Mouse (Mus musculus) hindbrain, postnatal 0 days (tissue): ENCODE data around the gene Pnmt. TPM values are rescaled to one million over a fixed set of nuclear protein-coding genes. Genes with fewer than 3 reads are reported as not detected.
A peak's percentile ranks its signal among the peaks of the same experiment; 100 is the strongest.

ENCODE experiments used
- ATAC-seq: fragments of 200-750 bp; cut with Nextera tagmentation; 2 replicates; pipeline ENCODE4 v1.8.0; 2017; ENCODE audit warnings: mild to moderate bottlenecking, moderate TSS enrichment, moderate library complexity
- DNase-seq: peaks from one replicate; pipeline ENCODE4 v3.0.0-alpha.2; 2015; ENCODE audit warnings: low spot score
- H3K27ac ChIP-seq: fragments of 300-500 bp; sonication (generic); 2 replicates; pipeline ENCODE4 v1.5.1; 2014; ENCODE audit warnings: mild to moderate bottlenecking
- H3K27me3 ChIP-seq: fragments of 300-500 bp; sonication (generic); 2 replicates; pipeline ENCODE4 v1.6.1; 2014; ENCODE audit warnings: low read length, mixed read lengths; ENCODE audit not compliant: insufficient read depth
- H3K36me3 ChIP-seq: fragments of 300-500 bp; sonication (generic); 2 replicates; pipeline ENCODE4 v1.6.1; 2014; ENCODE audit warnings: low read length, mixed read lengths; ENCODE audit not compliant: insufficient read depth
- H3K4me1 ChIP-seq: fragments of 300-500 bp; sonication (generic); 2 replicates; pipeline ENCODE4 v1.6.1; 2014; ENCODE audit warnings: antibody characterized with exemption, low read length, mixed read lengths; ENCODE audit not compliant: insufficient read depth
- H3K4me2 ChIP-seq: fragments of 300-500 bp; sonication (generic); 2 replicates; pipeline ENCODE4 v1.6.1; 2014; ENCODE audit warnings: low read depth, mild to moderate bottlenecking, low read length, moderate library complexity, mixed read lengths
- H3K4me3 ChIP-seq: fragments of 300-500 bp; sonication (generic); 2 replicates; pipeline ENCODE4 v1.5.1; 2014; ENCODE audit warnings: low read length
- H3K9ac ChIP-seq: fragments of 300-500 bp; sonication (generic); replicated peaks from 2 replicates; pipeline ENCODE4 v1.6.1; 2014; ENCODE audit warnings: mild to moderate bottlenecking, low read length, moderate library complexity, mixed read lengths
- H3K9me3 ChIP-seq: fragments of 300-500 bp; sonication (generic); 2 replicates; pipeline ENCODE4 v1.6.1; 2016; ENCODE audit warnings: low read length, mixed read lengths
- CTCF ChIP-seq: IDR thresholded peaks from 2 replicates; pipeline ENCODE4 v1.5.1; 2016; ENCODE audit warnings: antibody characterized with exemption, control low read depth, low read depth
- WGBS: fragments of 180-500 bp; shearing (Covaris S2); extraction: QIAGEN DNeasy Blood & Tissue Kit; methylation state at CpG from one replicate; pipeline ENCODE4 v1.1.7; 2014; 5-methylcytosine and 5-hydroxymethylcytosine counted together
- polyA plus RNA-seq: library from polyadenylated mRNA; unstranded; fragments of >200 nt; fragmentation: Nextera tagmentation; extraction: Ambion mirVana; gene quantifications from 2 replicates; pipeline ENCODE4 v1.2.1, GENCODE M21; 2015
- total RNA-seq: library from RNA; depleted of rRNA; stranded (reverse); fragments of >200 nt; gene quantifications from 2 replicates; pipeline ENCODE4 v1.2.3, GENCODE M21; 2014; rRNA removed

The Pnmt gene
- total and polyA plus RNA-seq, 2 experiments from 2014 or later, result 5.4 TPM

DNA sequence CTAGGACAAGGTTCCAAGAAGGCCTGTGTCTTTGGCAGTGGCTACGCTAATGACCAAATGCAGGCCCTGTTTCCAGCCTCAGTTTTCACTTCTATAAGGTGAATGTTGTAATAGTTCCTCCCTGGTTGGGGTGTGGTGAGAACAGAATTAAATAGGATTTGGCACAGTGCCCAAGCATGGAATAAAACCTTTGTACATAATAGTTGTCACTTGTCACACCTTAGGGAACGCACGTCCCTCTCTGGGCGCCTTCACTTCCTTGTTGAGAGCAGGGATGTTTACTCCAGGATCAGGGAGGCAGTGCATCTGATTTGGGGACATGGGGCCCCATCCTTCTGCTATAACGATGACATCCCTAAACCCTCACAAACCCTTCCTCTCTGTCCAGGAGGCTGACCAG lies 42.2 kb downstream of the Pnmt start:
- Histone ChIP-seq H3K9ac (no peak overlapping the region), H3K36me3 (no peaks in the 10 kb centered on the region), H3K4me3 (no peak overlapping the region), H3K27ac (no peak overlapping the region), H3K4me1 (no peaks in the 10 kb centered on the region), H3K9me3 (no peaks in the 10 kb centered on the region), H3K27me3 (no peaks in the 10 kb centered on the region), H3K4me2 (no peak overlapping the region)
- DNase-seq, result no peak
- WGBS, result 86% methylated on average over 5 of the region's 5 CpGs
- ATAC-seq, result no peak
- TF ChIP-seq CTCF, result no peak

DNA sequence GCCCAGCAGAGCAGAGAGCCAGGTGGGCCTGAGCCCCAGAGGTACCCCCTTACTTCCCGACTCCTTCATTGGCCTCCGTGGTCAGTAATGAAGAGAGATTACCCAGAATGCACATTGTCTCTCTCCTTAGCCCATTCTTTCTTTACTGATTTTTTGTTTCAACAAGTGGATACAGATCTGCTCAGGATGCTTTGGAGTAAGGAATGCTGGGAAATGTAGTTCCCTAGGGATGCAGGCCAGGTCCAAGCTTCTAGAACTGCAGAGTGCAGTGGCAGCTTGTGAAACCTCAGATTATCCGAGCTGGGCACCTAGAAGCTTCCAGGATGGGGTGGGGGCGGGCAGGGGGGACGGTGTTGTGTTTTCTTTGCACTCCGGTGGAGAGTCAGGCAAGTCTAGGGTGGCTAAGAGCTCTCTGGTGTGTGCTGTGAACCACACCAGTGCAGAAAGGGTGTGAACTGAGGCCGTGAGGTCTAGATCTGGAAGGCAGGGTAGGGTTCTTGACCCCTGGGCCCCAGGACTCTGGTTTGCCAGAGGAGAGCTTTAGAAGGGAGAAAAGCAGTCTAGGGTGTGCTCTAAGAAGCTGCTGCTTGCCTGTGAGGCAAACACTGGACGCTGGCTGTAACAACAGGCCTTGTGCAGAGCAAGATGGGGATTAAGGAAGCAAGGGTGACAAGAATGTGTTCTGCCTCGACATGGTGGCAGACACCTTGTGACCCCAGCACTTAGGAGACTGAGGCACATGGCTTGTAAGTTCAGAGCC lies 45.7 kb downstream of the Pnmt start:
- Histone ChIP-seq H3K4me1 (no peaks in the 10 kb centered on the region), H3K36me3 (peaks cover 5% of the 10 kb centered on the region; the same call in 1 of the 2 replicates), H3K27me3 (no peaks in the 10 kb centered on the region), H3K27ac (no peak overlapping the region), H3K4me3 (no peak overlapping the region), H3K9me3 (no peaks in the 10 kb centered on the region), H3K9ac (no peak overlapping the region), H3K4me2 (no peak overlapping the region)
- ATAC-seq, result no peak
- no peak for TF ChIP-seq CTCF
- WGBS, result 79% methylated on average over 9 of the region's 9 CpGs
- no peak for DNase-seq

DNA sequence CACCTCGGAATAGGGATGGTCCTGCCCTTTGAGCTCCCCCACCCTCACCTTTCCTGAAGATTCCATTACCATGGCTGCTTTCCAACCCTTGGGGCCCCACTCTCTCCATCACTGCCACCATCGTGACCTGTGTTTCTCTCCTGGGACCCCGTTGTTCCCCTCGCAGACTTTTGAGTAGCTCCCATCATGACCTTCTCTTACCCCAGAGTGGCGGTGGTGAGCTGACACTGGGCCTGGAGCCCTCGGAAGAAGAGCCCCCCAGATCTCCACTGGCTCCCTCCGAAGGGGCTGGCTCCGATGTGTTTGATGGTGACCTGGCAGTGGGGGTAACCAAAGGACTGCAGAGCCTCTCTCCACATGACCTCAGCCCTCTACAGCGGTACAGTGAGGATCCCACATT lies 49.5 kb downstream of the Pnmt start:
- TF ChIP-seq CTCF, result no peak
- no peak overlapping the region for H3K9ac ChIP-seq
- peaks cover 6% of the 10 kb centered on the region; the same call in 1 of the 2 replicates for H3K36me3 ChIP-seq
- no peaks in the 10 kb centered on the region for H3K9me3 ChIP-seq
- H3K4me1 ChIP-seq, result no peaks in the 10 kb centered on the region
- no peak overlapping the region for H3K27ac ChIP-seq
- H3K4me3 ChIP-seq, result no peak overlapping the region
- WGBS, result 88% methylated on average over 9 of the region's 9 CpGs
- ATAC-seq (no peak), DNase-seq (no peak)
- H3K27me3 ChIP-seq, result no peaks in the 10 kb centered on the region
- H3K4me2 ChIP-seq, result no peak overlapping the region

GRCm38 (mm10) chr11:98437441-98437840 lies 51.2 kb downstream of the Pnmt start:
- DNase-seq, result no peak
- H3K9me3 ChIP-seq, result no peaks in the 10 kb centered on the region
- H3K4me2 ChIP-seq, result peak overlapping the region; percentile 70
- H3K4me3 ChIP-seq, result no peak overlapping the region
- no peaks in the 10 kb centered on the region for H3K27me3 ChIP-seq
- no peak for TF ChIP-seq CTCF
- H3K4me1 ChIP-seq, result no peaks in the 10 kb centered on the region
- no peak for ATAC-seq
- 84% methylated on average over 6 of the region's 6 CpGs for WGBS
- H3K36me3 ChIP-seq, result peaks cover 6% of the 10 kb centered on the region; the same call in 1 of the 2 replicates
- H3K27ac ChIP-seq, result no peak overlapping the region
- H3K9ac ChIP-seq, result peak overlapping the region; percentile 65; the same call in 1 of the 2 replicates

Other genes starting within 250 kb of the Pnmt start
- gene Fbxl20, start 236.0 kb upstream of the Pnmt start, total RNA-seq, result 15.7 and 20.9 TPM in 2 replicates
- gene Fbxl20, start 236.0 kb upstream of the Pnmt start, polyA plus RNA-seq, result 11.9 and 13.0 TPM in 2 replicates
- 32.7 and 39.5 TPM in 2 replicates for gene Med1, start 193.2 kb upstream of the Pnmt start, total RNA-seq
- gene Med1, start 193.2 kb upstream of the Pnmt start, polyA plus RNA-seq, result 48.9 and 49.0 TPM in 2 replicates
- gene Cdk12, start 183.4 kb upstream of the Pnmt start, total RNA-seq, result 27.4 and 28.5 TPM in 2 replicates
- 5.8 and 6.6 TPM in 2 replicates for gene Cdk12, start 183.4 kb upstream of the Pnmt start, polyA plus RNA-seq
- gene Neurod2, start 56.8 kb upstream of the Pnmt start, total RNA-seq, result 87.0 and 93.2 TPM in 2 replicates
- gene Neurod2, start 56.8 kb upstream of the Pnmt start, polyA plus RNA-seq, result 30.7 and 34.3 TPM in 2 replicates
- 1.3 and 3.5 TPM in 2 replicates for gene Ppp1r1b, start 38.0 kb upstream of the Pnmt start, total RNA-seq
- gene Ppp1r1b, start 38.0 kb upstream of the Pnmt start, polyA plus RNA-seq, result 18.0 and 19.1 TPM in 2 replicates
- gene Stard3, start 28.1 kb upstream of the Pnmt start, total RNA-seq, result 44.0 and 52.4 TPM in 2 replicates
- gene Stard3, start 28.1 kb upstream of the Pnmt start, polyA plus RNA-seq, result 28.4 and 31.9 TPM in 2 replicates
- 0.26 and 4.4 TPM in 2 replicates for gene Tcap, start 2.6 kb upstream of the Pnmt start, total RNA-seq
- gene Tcap, start 2.6 kb upstream of the Pnmt start, polyA plus RNA-seq, result not detected in 2 replicates
- gene Pgap3, start 14.0 kb downstream of the Pnmt start, total RNA-seq, result 10.6 and 12.0 TPM in 2 replicates
- gene Pgap3, start 14.0 kb downstream of the Pnmt start, polyA plus RNA-seq, result 7.8 and 9.2 TPM in 2 replicates
- gene Erbb2, start 26.0 kb downstream of the Pnmt start, total RNA-seq, result 8.0 and 11.7 TPM in 2 replicates
- gene Erbb2, start 26.0 kb downstream of the Pnmt start, polyA plus RNA-seq, result 4.9 and 5.1 TPM in 2 replicates
- gene Mien1, start 52.5 kb downstream of the Pnmt start, total RNA-seq, result 70.0 and 73.9 TPM in 2 replicates
- gene Mien1, start 52.5 kb downstream of the Pnmt start, polyA plus RNA-seq, result 259 and 264 TPM in 2 replicates
- 1.5 and 2.7 TPM in 2 replicates for gene Grb7, start 59.9 kb downstream of the Pnmt start, total RNA-seq
- 1.7 and 2.0 TPM in 2 replicates for gene Grb7, start 59.9 kb downstream of the Pnmt start, polyA plus RNA-seq
- not detected in 2 replicates for gene Ikzf3, start 159.6 kb downstream of the Pnmt start, total RNA-seq
- gene Ikzf3, start 159.6 kb downstream of the Pnmt start, polyA plus RNA-seq, result 0.18 and 0.20 TPM in 2 replicates
- not detected in 2 replicates for gene Zpbp2, start 164.6 kb downstream of the Pnmt start, total RNA-seq
- gene Zpbp2, start 164.6 kb downstream of the Pnmt start, polyA plus RNA-seq, result 0.42 and 0.45 TPM in 2 replicates
- gene Ormdl3, start 200.9 kb downstream of the Pnmt start, total RNA-seq, result 103 and 112 TPM in 2 replicates
- 98.8 and 100 TPM in 2 replicates for gene Ormdl3, start 200.9 kb downstream of the Pnmt start, polyA plus RNA-seq
- not detected in 2 replicates for gene Lrrc3c, start 211.8 kb downstream of the Pnmt start, total RNA-seq
- gene Lrrc3c, start 211.8 kb downstream of the Pnmt start, polyA plus RNA-seq, result not detected in 2 replicates
- 0.21 TPM in 1 of 2 replicates, not detected in the other for gene Gm12355, start 239.2 kb downstream of the Pnmt start, total RNA-seq
- 0.25 and 0.33 TPM in 2 replicates for gene Gm12355, start 239.2 kb downstream of the Pnmt start, polyA plus RNA-seq
- gene Gsdma3, start 239.9 kb downstream of the Pnmt start, total RNA-seq, result 0.68 TPM in 1 of 2 replicates, not detected in the other
- not detected in 2 replicates for gene Gsdma3, start 239.9 kb downstream of the Pnmt start, polyA plus RNA-seq